Mouse (Mus musculus) E14TG2a.4 (cell line): ENCODE measurements around the gene Hdgfl2.
"Not testable (repeated sequence)": the region's sequence is repeated elsewhere in the genome, so short reads cannot be mapped to it uniquely, and the experiment has no call there.

ENCODE experiments used
- H3K27me3 ChIP-seq: 2 replicates; pipeline ENCODE4 v1.6.1; 2014; ENCODE audit warnings: low read length, control low read depth; ENCODE audit not compliant: insufficient read depth
- H3K36me3 ChIP-seq: 2 replicates; pipeline ENCODE4 v1.6.1; 2014; ENCODE audit warnings: low read length, control low read depth; ENCODE audit not compliant: insufficient read depth
- H3K4me1 ChIP-seq: replicated peaks from 2 replicates; pipeline ENCODE4 v1.6.1; 2014; ENCODE audit warnings: low read depth, low read length, control low read depth
- H3K4me3 ChIP-seq: replicated peaks from 2 replicates; pipeline ENCODE4 v1.5.1; 2014; ENCODE audit warnings: mild to moderate bottlenecking, low read length
- H3K9me3 ChIP-seq: 2 replicates; pipeline ENCODE4 v1.6.1; 2014; ENCODE audit warnings: low read length, control low read depth
- CTCF ChIP-seq: conservative IDR thresholded peaks from 2 replicates; pipeline ENCODE4 v1.5.1; 2014; ENCODE audit warnings: low read length
- NANOG ChIP-seq: IDR thresholded peaks from 2 replicates; pipeline ENCODE4 v1.6.1; 2014; ENCODE audit warnings: borderline replicate concordance, low read length, mixed read lengths
- POU5F1 ChIP-seq: IDR thresholded peaks from 2 replicates; pipeline ENCODE4 v1.6.1; 2014; ENCODE audit warnings: low read length, borderline replicate concordance

Hdgfl2 gene

GRCm38 (mm10) chr17:56098711-56099572 is 19.5 kb downstream of the Hdgfl2 start:
- Histone ChIP-seq H3K27me3 (no peaks in the 10 kb centered on the region), H3K4me1 (no peaks in the 10 kb centered on the region; the same call in 1 of the 2 replicates), H3K4me3 (no peak overlapping the region), H3K36me3 (peaks cover 100% of the 10 kb centered on the region), H3K9me3 (no peaks in the 10 kb centered on the region)
- no peak for TF ChIP-seq NANOG
- TF ChIP-seq CTCF = peak; percentile 22

GRCm38 (mm10) chr17:56100811-56101210 is 21.4 kb downstream of the Hdgfl2 start:
- H3K4me3 ChIP-seq = no peak overlapping the region
- H3K36me3 ChIP-seq = peaks cover 84% of the 10 kb centered on the region
- no peaks in the 10 kb centered on the region; the same call in 1 of the 2 replicates for H3K4me1 ChIP-seq
- H3K27me3 ChIP-seq = no peaks in the 10 kb centered on the region
- H3K9me3 ChIP-seq = no peaks in the 10 kb centered on the region
- TF ChIP-seq POU5F1 (no peak), NANOG (no peak), CTCF (no peak)

GRCm38 (mm10) chr17:56102158-56102557 is 22.7 kb downstream of the Hdgfl2 start:
- Histone ChIP-seq H3K9me3 (no peaks in the 10 kb centered on the region), H3K27me3 (no peaks in the 10 kb centered on the region), H3K4me3 (no peak overlapping the region), H3K4me1 (no peaks in the 10 kb centered on the region; the same call in 1 of the 2 replicates), H3K36me3 (peaks cover 70% of the 10 kb centered on the region)
- TF ChIP-seq CTCF = no peak
- no peak for TF ChIP-seq POU5F1
- no peak for TF ChIP-seq NANOG

GRCm38 (mm10) chr17:56102927-56103326 is 23.5 kb downstream of the Hdgfl2 start:
- Histone ChIP-seq H3K27me3 (no peaks in the 10 kb centered on the region), H3K4me1 (no peaks in the 10 kb centered on the region; the same call in 1 of the 2 replicates), H3K9me3 (no peaks in the 10 kb centered on the region), H3K36me3 (peaks cover 63% of the 10 kb centered on the region), H3K4me3 (no peak overlapping the region)
- TF ChIP-seq CTCF (no peak), POU5F1 (no peak), NANOG (no peak)

GRCm38 (mm10) chr17:56103465-56104285 is 24.2 kb downstream of the Hdgfl2 start:
- no peak for TF ChIP-seq NANOG
- no peak for TF ChIP-seq POU5F1
- no peak for TF ChIP-seq CTCF
- Histone ChIP-seq H3K27me3 (no peaks in the 10 kb centered on the region), H3K36me3 (peaks cover 55% of the 10 kb centered on the region), H3K4me3 (no peak overlapping the region), H3K4me1 (no peaks in the 10 kb centered on the region), H3K9me3 (no peaks in the 10 kb centered on the region)

- peaks cover 44% of the 10 kb centered on the region for H3K36me3 ChIP-seq
- not testable (repeated sequence) for H3K4me1 ChIP-seq, H3K4me3 ChIP-seq, H3K9me3 ChIP-seq, H3K27me3 ChIP-seq
Observed at GRCm38 (mm10) chr17:56104821-56105220, 25.4 kb downstream of the Hdgfl2 start.

- H3K9me3 ChIP-seq, H3K27me3 ChIP-seq, H3K4me1 ChIP-seq, H3K4me3 ChIP-seq: not testable (repeated sequence)
- H3K36me3 ChIP-seq = peaks cover 28% of the 10 kb centered on the region
Observed at GRCm38 (mm10) chr17:56106436-56106835, 27.0 kb downstream of the Hdgfl2 start.

GRCm38 (mm10) chr17:56106981-56107380 is 27.5 kb downstream of the Hdgfl2 start:
- Histone ChIP-seq H3K36me3 (peaks cover 22% of the 10 kb centered on the region), H3K4me3 (no peak overlapping the region), H3K27me3 (no peaks in the 10 kb centered on the region), H3K4me1 (peaks cover 6% of the 10 kb centered on the region), H3K9me3 (no peaks in the 10 kb centered on the region)
- TF ChIP-seq POU5F1 (no peak), NANOG (no peak), CTCF (no peak)
